Mouse (Mus musculus) hindbrain, postnatal 0 days (tissue): Measurements from ENCODE around the gene Traip. TPM values are rescaled to one million over a fixed set of nuclear protein-coding genes. Genes with fewer than 3 reads are reported as not detected.
A peak's percentile ranks its signal among the peaks of the same experiment; 100 is the strongest.

Source experiments
- ATAC-seq: fragments of 200-750 bp; cut with Nextera tagmentation; 2 replicates; pipeline ENCODE4 v1.8.0; 2017; ENCODE audit warnings: mild to moderate bottlenecking, moderate TSS enrichment, moderate library complexity
- DNase-seq: peaks from one replicate; pipeline ENCODE4 v3.0.0-alpha.2; 2015; ENCODE audit warnings: low spot score
- H3K27ac ChIP-seq: fragments of 300-500 bp; sonication (generic); 2 replicates; pipeline ENCODE4 v1.5.1; 2014; ENCODE audit warnings: mild to moderate bottlenecking
- H3K27me3 ChIP-seq: fragments of 300-500 bp; sonication (generic); 2 replicates; pipeline ENCODE4 v1.6.1; 2014; ENCODE audit warnings: low read length, mixed read lengths; ENCODE audit not compliant: insufficient read depth
- H3K36me3 ChIP-seq: fragments of 300-500 bp; sonication (generic); 2 replicates; pipeline ENCODE4 v1.6.1; 2014; ENCODE audit warnings: low read length, mixed read lengths; ENCODE audit not compliant: insufficient read depth
- H3K4me1 ChIP-seq: fragments of 300-500 bp; sonication (generic); 2 replicates; pipeline ENCODE4 v1.6.1; 2014; ENCODE audit warnings: antibody characterized with exemption, low read length, mixed read lengths; ENCODE audit not compliant: insufficient read depth
- H3K4me2 ChIP-seq: fragments of 300-500 bp; sonication (generic); 2 replicates; pipeline ENCODE4 v1.6.1; 2014; ENCODE audit warnings: low read depth, mild to moderate bottlenecking, low read length, moderate library complexity, mixed read lengths
- H3K4me3 ChIP-seq: fragments of 300-500 bp; sonication (generic); 2 replicates; pipeline ENCODE4 v1.5.1; 2014; ENCODE audit warnings: low read length
- H3K9ac ChIP-seq: fragments of 300-500 bp; sonication (generic); replicated peaks from 2 replicates; pipeline ENCODE4 v1.6.1; 2014; ENCODE audit warnings: mild to moderate bottlenecking, low read length, moderate library complexity, mixed read lengths
- H3K9me3 ChIP-seq: fragments of 300-500 bp; sonication (generic); 2 replicates; pipeline ENCODE4 v1.6.1; 2016; ENCODE audit warnings: low read length, mixed read lengths
- CTCF ChIP-seq: IDR thresholded peaks from 2 replicates; pipeline ENCODE4 v1.5.1; 2016; ENCODE audit warnings: antibody characterized with exemption, control low read depth, low read depth
- WGBS: fragments of 180-500 bp; shearing (Covaris S2); extraction: QIAGEN DNeasy Blood & Tissue Kit; methylation state at CpG from one replicate; pipeline ENCODE4 v1.1.7; 2014; 5-methylcytosine and 5-hydroxymethylcytosine counted together
- polyA plus RNA-seq: library from polyadenylated mRNA; unstranded; fragments of >200 nt; fragmentation: Nextera tagmentation; extraction: Ambion mirVana; gene quantifications from 2 replicates; pipeline ENCODE4 v1.2.1, GENCODE M21; 2015
- total RNA-seq: library from RNA; depleted of rRNA; stranded (reverse); fragments of >200 nt; gene quantifications from 2 replicates; pipeline ENCODE4 v1.2.3, GENCODE M21; 2014

Traip gene
- total and polyA plus RNA-seq, 2 experiments from 2014 or later = 8.4 to 9.2 TPM

GRCm38 (mm10) chr9:107959896-107960295 lies 10.0 kb downstream of the Traip start:
- WGBS = 68% methylated on average over 6 of the region's 6 CpGs

GRCm38 (mm10) chr9:107960928-107961327 lies 11.0 kb downstream of the Traip start:
- Histone ChIP-seq H3K4me3 (no peak overlapping the region), H3K9ac (no peak overlapping the region), H3K4me2 (peak overlapping the region; percentile 33; the same call in 1 of the 2 replicates), H3K4me1 (peaks cover 7% of the 10 kb centered on the region), H3K27ac (peak overlapping the region; percentile 87), H3K36me3 (no peaks in the 10 kb centered on the region; the same call in 1 of the 2 replicates), H3K9me3 (no peaks in the 10 kb centered on the region), H3K27me3 (no peaks in the 10 kb centered on the region)
- peak; percentile 22; the same call in 1 of the 2 replicates for TF ChIP-seq CTCF
- no peak for DNase-seq
- ATAC-seq = no peak
- WGBS = 76% methylated on average over 4 of the region's 4 CpGs

More at GRCm38 (mm10) chr9:107959896-107960295, 10.0 kb downstream of the Traip start:
- Histone ChIP-seq H3K4me3 (no peak overlapping the region), H3K36me3 (no peaks in the 10 kb centered on the region; the same call in 1 of the 2 replicates), H3K9me3 (no peaks in the 10 kb centered on the region), H3K27ac (0 out of 2 replicates have a peak overlapping the region, but pooled peaks have one; percentile 87), H3K9ac (no peak overlapping the region), H3K4me2 (no peak overlapping the region), H3K27me3 (no peaks in the 10 kb centered on the region), H3K4me1 (peaks cover 7% of the 10 kb centered on the region)
- DNase-seq (no peak), ATAC-seq (no peak)
- TF ChIP-seq CTCF = no peak

- peaks cover 7% of the 10 kb centered on the region for H3K4me1 ChIP-seq
- H3K9ac ChIP-seq = no peak overlapping the region
- H3K4me3 ChIP-seq = no peak overlapping the region
- 58% methylated on average over 10 of the region's 10 CpGs for WGBS
- peak overlapping the region; percentile 33; the same call in 1 of the 2 replicates for H3K4me2 ChIP-seq
- no peaks in the 10 kb centered on the region for H3K27me3 ChIP-seq
- ATAC-seq = peak; percentile 54; the same call in 1 of the 2 replicates
- H3K36me3 ChIP-seq = no peaks in the 10 kb centered on the region; the same call in 1 of the 2 replicates
- H3K9me3 ChIP-seq = no peaks in the 10 kb centered on the region
- TF ChIP-seq CTCF = no peak
- peak overlapping the region; percentile 87 for H3K27ac ChIP-seq
- DNase-seq = peak; percentile 81
Observed at GRCm38 (mm10) chr9:107961351-107961762, 11.4 kb downstream of the Traip start.

GRCm38 (mm10) chr9:107961881-107962280 lies 11.9 kb downstream of the Traip start:
- H3K9ac ChIP-seq = no peak overlapping the region; the same call in 1 of the 2 replicates
- H3K27me3 ChIP-seq = no peaks in the 10 kb centered on the region
- H3K4me1 ChIP-seq = peaks cover 7% of the 10 kb centered on the region
- H3K4me3 ChIP-seq = no peak overlapping the region
- peak overlapping the region; percentile 87 for H3K27ac ChIP-seq
- H3K9me3 ChIP-seq = no peaks in the 10 kb centered on the region
- 35% methylated on average over 5 of the region's 5 CpGs for WGBS
- peak; percentile 76 for DNase-seq
- H3K36me3 ChIP-seq = no peaks in the 10 kb centered on the region; the same call in 1 of the 2 replicates
- peak; percentile 61 for ATAC-seq
- peak; percentile 67 for TF ChIP-seq CTCF
- H3K4me2 ChIP-seq = no peak overlapping the region

GRCm38 (mm10) chr9:107962916-107963315 lies 13.0 kb downstream of the Traip start:
- ATAC-seq (no peak), DNase-seq (no peak)
- Histone ChIP-seq H3K4me1 (peaks cover 7% of the 10 kb centered on the region), H3K27ac (no peak overlapping the region), H3K36me3 (no peaks in the 10 kb centered on the region), H3K4me3 (no peak overlapping the region), H3K27me3 (no peaks in the 10 kb centered on the region), H3K9ac (no peak overlapping the region), H3K9me3 (no peaks in the 10 kb centered on the region), H3K4me2 (no peak overlapping the region)
- 96% methylated on average over 9 of the region's 9 CpGs for WGBS
- TF ChIP-seq CTCF = no peak

- TF ChIP-seq CTCF = peak; percentile 89
- Histone ChIP-seq H3K36me3 (no peaks in the 10 kb centered on the region), H3K9me3 (no peaks in the 10 kb centered on the region), H3K27me3 (no peaks in the 10 kb centered on the region), H3K27ac (no peak overlapping the region), H3K4me2 (no peak overlapping the region), H3K9ac (no peak overlapping the region), H3K4me3 (no peak overlapping the region), H3K4me1 (peaks cover 7% of the 10 kb centered on the region)
- DNase-seq = peak; percentile 89
- peak; percentile 65 for ATAC-seq
- WGBS = 27% methylated on average over 5 of the region's 5 CpGs
Observed at GRCm38 (mm10) chr9:107963700-107964099, 13.8 kb downstream of the Traip start.

- Histone ChIP-seq H3K4me2 (no peak overlapping the region), H3K27me3 (no peaks in the 10 kb centered on the region), H3K36me3 (no peaks in the 10 kb centered on the region), H3K4me1 (peaks cover 7% of the 10 kb centered on the region), H3K9me3 (no peaks in the 10 kb centered on the region), H3K27ac (no peak overlapping the region), H3K9ac (no peak overlapping the region), H3K4me3 (no peak overlapping the region)
- DNase-seq = no peak
- no peak for ATAC-seq
- TF ChIP-seq CTCF = no peak
- WGBS = 93% methylated on average over 9 of the region's 9 CpGs
Observed at GRCm38 (mm10) chr9:107964681-107965080, 14.7 kb downstream of the Traip start.
